Mouse (Mus musculus): Measurements from ENCODE around the gene Otog.

DNA sequence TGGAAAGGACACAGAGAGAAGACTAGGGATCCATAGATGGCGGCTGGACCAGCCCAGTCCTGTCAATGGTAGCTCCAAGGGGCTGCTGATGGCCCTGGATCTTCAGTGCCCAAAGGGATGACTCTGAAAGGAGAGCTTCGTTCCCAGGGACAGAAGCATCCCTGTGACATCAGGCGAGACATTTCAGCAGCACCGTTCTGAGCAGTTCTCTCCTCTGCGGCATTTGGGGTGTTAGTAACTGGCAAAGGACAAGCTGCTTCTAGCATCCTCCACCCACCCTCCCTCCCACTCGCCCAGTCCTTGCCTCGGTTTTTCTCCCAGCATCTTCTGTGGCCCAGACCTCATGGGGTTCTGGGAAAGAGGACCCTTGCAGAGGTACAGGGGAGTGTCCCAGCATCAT, 41.5 kb downstream of the Otog start:
- TF ChIP-seq CTCF (IDR thresholded peaks at IDR 0.05; ENCODE audit: control insufficient read depth, insufficient read depth, insufficient replicate concordance, low read depth, low read length), result no peak
- TF ChIP-seq POLR2A (IDR thresholded peaks at IDR 0.05; ENCODE audit: control insufficient read depth, low read depth, low read length), result no peak

Data from testis, adult 2 months (tissue).